Mouse (Mus musculus) midbrain, embryonic 12.5 days (tissue): ENCODE measurements around the gene Gm9508. TPM values are rescaled to one million over a fixed set of nuclear protein-coding genes. Genes with fewer than 3 reads are reported as not detected.
"Not testable (repeated sequence)": the region's sequence is repeated elsewhere in the genome, so short reads cannot be mapped to it uniquely, and the experiment has no call there.

Experiments used
- ATAC-seq: fragments of 200-750 bp; cut with Nextera tagmentation; 2 replicates; pipeline ENCODE4 v1.8.0; 2017; ENCODE audit warnings: low read depth, moderate TSS enrichment, moderate library complexity; ENCODE audit not compliant: low FRiP score
- H3K27ac ChIP-seq: fragments of 300-500 bp; sonication (generic); replicated peaks from 2 replicates; pipeline ENCODE4 v1.5.1; 2016; ENCODE audit warnings: mild to moderate bottlenecking
- H3K27me3 ChIP-seq: fragments of 300-500 bp; sonication (generic); 2 replicates; pipeline ENCODE4 v1.6.1; 2016; ENCODE audit warnings: mild to moderate bottlenecking
- H3K36me3 ChIP-seq: fragments of 300-500 bp; sonication (generic); 2 replicates; pipeline ENCODE4 v1.6.1; 2016
- H3K4me1 ChIP-seq: fragments of 300-500 bp; sonication (generic); 2 replicates; pipeline ENCODE4 v1.6.1; 2016
- H3K4me2 ChIP-seq: fragments of 300-500 bp; sonication (generic); replicated peaks from 2 replicates; pipeline ENCODE4 v1.6.1; 2016; ENCODE audit warnings: mild to moderate bottlenecking, moderate library complexity
- H3K4me3 ChIP-seq: fragments of 300-500 bp; sonication (generic); 2 replicates; pipeline ENCODE4 v1.5.1; 2016; ENCODE audit warnings: mild to moderate bottlenecking
- H3K9ac ChIP-seq: fragments of 300-500 bp; sonication (generic); replicated peaks from 2 replicates; pipeline ENCODE4 v1.6.1; 2016; ENCODE audit warnings: mild to moderate bottlenecking, moderate library complexity
- H3K9me3 ChIP-seq: fragments of 300-500 bp; sonication (generic); 2 replicates; pipeline ENCODE4 v1.6.1; 2016; ENCODE audit warnings: mild to moderate bottlenecking
- WGBS: fragments of 180-500 bp; shearing (Covaris S2); methylation state at CpG from one replicate; pipeline ENCODE4 v1.1.7; 2016; 5-methylcytosine and 5-hydroxymethylcytosine counted together
- polyA plus RNA-seq: library from polyadenylated mRNA; unstranded; fragments of >200 nt; fragmentation: Nextera tagmentation; extraction: Ambion mirVana; gene quantifications from 2 replicates; pipeline ENCODE4 v1.2.1, GENCODE M21; 2016

The Gm9508 gene
- polyA plus RNA-seq, 1 experiment from 2014 or later = not detected

DNA sequence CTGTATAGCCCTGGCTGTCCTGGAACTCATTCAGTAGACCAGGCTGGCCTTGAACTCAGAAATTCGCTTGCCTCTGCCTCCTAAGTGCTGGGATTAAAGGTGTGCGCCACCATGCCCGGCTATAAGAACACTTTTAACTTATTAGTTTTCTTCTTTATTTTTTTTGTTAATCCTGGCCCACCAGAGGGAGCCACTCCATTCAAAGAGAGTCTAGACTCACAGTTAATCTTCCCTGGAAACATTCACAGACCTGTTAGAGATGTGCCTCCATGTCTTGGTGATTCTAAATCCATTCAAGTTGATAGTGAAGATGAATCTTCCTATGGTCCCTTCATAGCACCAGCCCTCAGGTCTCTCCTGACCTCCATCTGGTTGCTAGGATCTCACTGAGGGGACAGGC, 12.8 kb upstream of the Gm9508 start:
- 76% methylated on average over 3 of the region's 3 CpGs for WGBS
- H3K4me2 ChIP-seq = no peak overlapping the region
- H3K4me1 ChIP-seq = no peaks in the 10 kb centered on the region
- no peaks in the 10 kb centered on the region for H3K27me3 ChIP-seq
- H3K9me3 ChIP-seq = no peaks in the 10 kb centered on the region
- H3K36me3 ChIP-seq = no peaks in the 10 kb centered on the region
- H3K9ac ChIP-seq = no peak overlapping the region
- H3K27ac ChIP-seq = no peak overlapping the region
- no peak overlapping the region for H3K4me3 ChIP-seq
- no peak for ATAC-seq

DNA sequence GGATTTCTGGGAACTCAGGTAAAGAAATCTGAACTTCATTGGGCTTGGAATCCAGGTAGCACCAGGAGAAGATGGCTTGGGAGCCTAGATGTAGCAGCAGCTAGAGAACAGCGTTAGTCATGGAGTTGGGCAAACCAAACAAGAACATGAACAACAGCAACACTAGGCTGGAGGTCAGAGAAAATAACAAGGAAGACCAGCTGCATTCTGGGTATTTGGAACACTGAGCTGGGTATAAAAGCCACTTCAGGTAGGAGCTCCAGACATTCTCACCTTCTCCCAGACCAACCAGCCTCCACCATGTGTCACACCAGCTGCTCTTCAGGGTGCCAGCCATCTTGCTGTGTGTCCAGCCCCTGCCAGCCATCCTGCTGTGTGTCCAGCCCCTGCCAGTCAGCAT, 9.3 kb upstream of the Gm9508 start, which contains the start of gene Gm10272:
Gene Gm10272 (plus strand): TSS at position 301 of the 400 bp plus-strand sequence.
- H3K4me2 ChIP-seq = no peak within 1 kb of the TSS
- ATAC-seq = no peak
- WGBS = 85% methylated on average over 1 of the region's 1 CpGs

DNA sequence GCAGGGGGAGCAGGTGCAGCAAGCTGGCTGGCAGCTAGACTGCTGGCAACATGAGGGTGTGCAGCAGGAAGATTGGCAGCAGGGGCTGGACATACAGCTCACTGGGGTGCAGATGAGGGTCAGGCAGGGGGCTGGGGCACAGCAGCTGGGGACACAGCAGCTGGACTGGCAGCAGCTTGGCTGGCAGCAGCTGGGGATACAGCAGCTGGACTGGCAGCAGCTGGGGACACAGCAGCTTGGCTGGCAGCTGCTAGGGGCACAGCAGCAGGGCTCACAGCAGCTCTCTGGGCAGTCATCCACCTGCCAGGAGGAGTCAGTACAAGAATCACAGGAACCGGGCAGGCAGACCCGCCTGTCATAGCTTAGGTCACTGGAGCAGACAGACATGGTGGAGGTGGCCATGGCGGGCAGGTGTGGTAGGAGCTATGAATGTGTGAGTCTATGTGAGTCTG, 6.7 kb downstream of the Gm9508 start, which contains the start of gene Gm19402:
Gene Gm19402 (minus strand): TSS at position 402 of the 452 bp plus-strand sequence.
- H3K36me3 ChIP-seq, H3K9ac ChIP-seq, ATAC-seq, H3K4me2 ChIP-seq, H3K4me3 ChIP-seq, H3K9me3 ChIP-seq: not testable (repeated sequence)
- 0 out of 2 replicates have a peak within 1 kb of the TSS, but pooled peaks have one; percentile 40 for H3K27ac ChIP-seq
- 66% methylated on average over 3 of the region's 3 CpGs for WGBS
- H3K4me1 ChIP-seq = peaks cover 17% of the 10 kb centered on the region
- peaks cover 37% of the 10 kb centered on the region for H3K27me3 ChIP-seq

More for the DNA sequence above, 9.3 kb upstream of the Gm9508 start, which contains the start of gene Gm10272:
- no peak within 1 kb of the TSS for H3K9ac ChIP-seq
- H3K9me3 ChIP-seq = peaks cover 7% of the 10 kb centered on the region; the same call in 1 of the 2 replicates
- H3K4me3 ChIP-seq = no peak within 1 kb of the TSS
- H3K36me3 ChIP-seq = no peaks in the 10 kb centered on the region
- no peaks in the 10 kb centered on the region for H3K4me1 ChIP-seq
- H3K27me3 ChIP-seq = no peaks in the 10 kb centered on the region
- H3K27ac ChIP-seq = no peak within 1 kb of the TSS

DNA sequence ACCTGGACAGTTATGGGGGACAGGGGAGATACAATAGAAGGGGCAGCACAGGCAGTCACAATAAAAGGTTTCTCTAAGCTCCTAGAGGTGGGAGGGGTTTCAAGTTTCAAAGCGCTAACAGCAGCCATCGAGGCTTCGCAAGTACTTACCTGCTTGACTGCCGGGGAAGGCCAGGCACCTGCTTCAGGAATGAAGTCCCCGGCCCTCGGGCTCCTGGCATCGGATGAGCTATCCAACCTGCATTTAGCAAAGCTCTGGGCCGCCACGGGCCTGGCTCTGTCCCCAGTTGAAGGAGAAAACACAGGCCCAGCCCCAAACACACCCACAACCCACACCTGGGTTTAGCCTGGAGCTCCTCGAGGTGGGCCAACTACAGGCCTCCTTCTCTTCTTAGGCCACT, 10.0 kb downstream of the Gm9508 start:
- H3K4me1 ChIP-seq = peaks cover 20% of the 10 kb centered on the region
- no peak for ATAC-seq
- 31% methylated on average over 10 of the region's 10 CpGs for WGBS
- H3K9ac ChIP-seq = no peak overlapping the region
- H3K4me3 ChIP-seq = no peak overlapping the region
- H3K9me3 ChIP-seq = no peaks in the 10 kb centered on the region
- H3K4me2 ChIP-seq = no peak overlapping the region
- H3K27ac ChIP-seq = no peak overlapping the region
- no peaks in the 10 kb centered on the region for H3K36me3 ChIP-seq
- peaks cover 46% of the 10 kb centered on the region for H3K27me3 ChIP-seq

DNA sequence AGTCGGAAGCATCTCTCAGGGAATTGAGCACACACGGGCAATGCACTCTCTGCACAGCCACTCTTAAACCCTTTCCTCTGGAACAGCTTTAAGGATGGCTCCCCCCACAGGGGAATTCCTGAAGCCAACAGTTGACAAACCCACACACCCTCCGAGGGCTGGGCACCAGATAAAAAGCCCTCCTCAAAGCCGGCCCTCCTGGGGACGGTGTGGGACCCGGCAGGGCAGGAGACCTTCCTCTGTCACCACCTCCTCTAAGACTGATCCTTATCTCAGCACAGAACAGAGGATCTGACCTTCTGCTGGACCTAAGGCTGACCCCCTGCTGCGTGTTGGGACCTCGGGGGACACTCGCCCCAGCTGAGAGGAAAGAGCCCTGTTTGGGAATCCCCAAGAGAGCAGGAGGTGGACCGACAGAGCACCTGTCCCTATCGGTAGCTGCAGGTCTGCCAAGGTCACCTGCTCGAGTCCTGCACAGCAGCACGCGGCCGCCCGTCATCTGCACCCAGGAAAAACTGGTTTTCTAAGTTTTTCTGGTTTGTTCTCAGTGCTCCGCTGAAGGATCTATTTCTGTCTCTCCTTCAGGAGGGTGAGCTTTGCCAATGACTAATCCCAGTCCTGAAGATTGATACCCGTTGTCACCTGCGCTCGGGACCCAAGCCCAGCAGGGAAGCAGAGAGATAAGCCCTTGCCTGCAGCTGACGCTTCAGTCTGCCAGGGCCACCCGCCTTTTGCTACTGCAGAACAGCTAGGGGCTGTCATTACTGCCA, 11.0 kb downstream of the Gm9508 start, which contains the start of gene Tspear:
Gene Tspear (plus strand): TSS at position 675 of the 770 bp plus-strand sequence.
- no peaks in the 10 kb centered on the region for H3K36me3 ChIP-seq
- ATAC-seq = no peak
- peaks cover 20% of the 10 kb centered on the region for H3K4me1 ChIP-seq

DNA sequence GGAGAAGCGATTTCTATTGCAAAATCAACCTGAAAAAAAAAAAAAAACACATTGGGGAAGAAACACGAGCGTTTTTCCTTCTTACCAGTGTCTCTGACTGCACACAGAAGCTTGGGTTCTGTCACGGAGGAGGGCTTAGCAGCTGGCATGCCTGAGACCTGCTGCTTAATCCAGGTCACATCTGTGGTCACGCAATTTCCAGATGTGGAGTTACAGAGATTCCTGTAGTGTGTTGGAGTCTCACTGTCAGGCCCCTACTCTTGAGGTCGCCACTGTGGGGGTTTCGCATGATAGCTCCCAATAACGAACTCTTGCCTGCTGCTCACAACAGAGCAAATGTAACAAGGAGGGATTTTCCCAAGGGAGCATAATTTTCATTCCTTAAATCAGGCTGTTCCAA, 12.9 kb downstream of the Gm9508 start:
- ATAC-seq = no peak
- H3K9me3 ChIP-seq = no peaks in the 10 kb centered on the region
- no peak overlapping the region for H3K4me2 ChIP-seq
- H3K9ac ChIP-seq = no peak overlapping the region
- no peak overlapping the region for H3K4me3 ChIP-seq
- no peaks in the 10 kb centered on the region for H3K36me3 ChIP-seq
- WGBS = 37% methylated on average over 8 of the region's 8 CpGs
- H3K4me1 ChIP-seq = peaks cover 12% of the 10 kb centered on the region; the same call in 1 of the 2 replicates
- H3K27ac ChIP-seq = no peak overlapping the region
- H3K27me3 ChIP-seq = peaks cover 51% of the 10 kb centered on the region

More for the DNA sequence above, 11.0 kb downstream of the Gm9508 start, which contains the start of gene Tspear:
- Histone ChIP-seq H3K27me3 (peaks cover 46% of the 10 kb centered on the region), H3K4me2 (no peak within 1 kb of the TSS), H3K4me3 (no peak within 1 kb of the TSS), H3K9me3 (no peaks in the 10 kb centered on the region), H3K27ac (no peak within 1 kb of the TSS), H3K9ac (no peak within 1 kb of the TSS)
- WGBS = 8% methylated on average over 20 of the region's 22 CpGs

DNA sequence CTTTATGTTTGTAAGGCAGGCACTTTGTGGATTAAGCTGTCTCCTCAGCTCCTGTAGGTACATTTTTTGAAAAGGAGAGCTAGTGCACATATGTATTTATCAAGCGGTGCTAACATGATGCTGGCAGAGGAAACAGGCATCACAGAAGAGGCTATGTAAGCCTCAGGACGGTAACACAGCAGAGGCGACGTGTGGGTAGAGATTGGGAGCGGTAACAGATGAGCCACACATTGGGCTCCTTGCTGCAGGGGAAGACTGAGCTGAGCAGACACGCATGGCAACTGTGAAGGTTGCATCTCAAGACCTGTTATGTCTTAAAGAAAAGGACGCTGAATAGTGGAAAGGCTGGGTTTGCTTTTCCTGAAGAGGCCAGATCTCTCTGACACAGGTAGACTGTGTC, 14.0 kb downstream of the Gm9508 start:
- no peak overlapping the region for H3K4me2 ChIP-seq
- H3K9me3 ChIP-seq = no peaks in the 10 kb centered on the region
- no peak for ATAC-seq
- peaks cover 51% of the 10 kb centered on the region for H3K27me3 ChIP-seq
- H3K36me3 ChIP-seq = no peaks in the 10 kb centered on the region
- H3K9ac ChIP-seq = no peak overlapping the region
- H3K27ac ChIP-seq = no peak overlapping the region
- WGBS = 81% methylated on average over 7 of the region's 7 CpGs
- H3K4me3 ChIP-seq = no peak overlapping the region
- peaks cover 15% of the 10 kb centered on the region for H3K4me1 ChIP-seq

DNA sequence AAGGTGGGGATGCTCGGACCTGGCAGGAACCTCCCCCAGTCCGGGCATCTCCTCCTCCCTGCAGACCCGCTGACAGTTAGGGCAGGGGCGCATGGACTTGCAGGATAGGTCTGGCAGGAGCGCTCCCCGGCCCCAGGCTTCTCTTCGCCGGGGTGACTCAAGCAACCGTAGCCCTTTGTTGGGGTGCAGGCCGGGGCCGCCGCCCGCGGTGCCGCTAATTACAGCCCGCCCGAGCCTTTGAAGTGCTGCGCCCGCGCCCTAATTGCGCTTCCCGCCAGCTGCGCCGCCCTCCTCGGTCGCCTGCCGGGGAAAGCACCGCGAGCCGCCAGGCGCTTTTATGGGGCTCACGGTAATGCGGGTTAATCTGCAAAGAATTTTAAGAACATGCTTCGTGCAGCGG, 19.5 kb downstream of the Gm9508 start:
- Histone ChIP-seq H3K36me3 (no peaks in the 10 kb centered on the region), H3K27ac (0 out of 2 replicates have a peak overlapping the region, but pooled peaks have one; percentile 39), H3K9me3 (no peaks in the 10 kb centered on the region), H3K4me1 (peaks cover 20% of the 10 kb centered on the region), H3K27me3 (peaks cover 41% of the 10 kb centered on the region), H3K4me3 (peak overlapping the region; percentile 29), H3K9ac (no peak overlapping the region), H3K4me2 (peak overlapping the region; percentile 60)
- peak; percentile 66 for ATAC-seq
- WGBS = under 1% methylated on average over 35 of the region's 35 CpGs

DNA sequence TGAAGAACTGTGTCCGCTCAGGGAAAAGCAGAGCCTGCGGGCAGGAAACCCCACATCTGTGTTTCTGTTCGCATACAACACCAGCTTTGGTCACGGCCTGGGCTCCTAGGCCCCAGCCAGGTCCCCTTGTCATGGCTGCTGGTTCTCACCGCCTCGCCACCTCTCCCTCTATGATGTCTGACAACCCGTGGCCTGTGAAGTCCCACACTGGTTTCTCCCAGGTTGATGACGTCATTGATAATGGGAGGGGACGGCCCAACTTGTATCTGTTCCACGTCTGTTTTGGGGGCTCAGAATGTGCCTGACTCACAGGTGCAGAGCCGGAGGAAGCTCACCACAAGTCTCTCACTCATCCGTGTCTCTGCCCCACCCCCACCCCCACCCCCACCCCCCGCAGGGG, 23.3 kb downstream of the Gm9508 start:
- Histone ChIP-seq H3K27ac (no peak overlapping the region), H3K4me2 (no peak overlapping the region), H3K27me3 (peaks cover 33% of the 10 kb centered on the region), H3K9me3 (no peaks in the 10 kb centered on the region), H3K4me3 (no peak overlapping the region), H3K36me3 (no peaks in the 10 kb centered on the region), H3K9ac (no peak overlapping the region), H3K4me1 (peaks cover 20% of the 10 kb centered on the region)
- WGBS = 59% methylated on average over 13 of the region's 13 CpGs
- ATAC-seq = no peak

DNA sequence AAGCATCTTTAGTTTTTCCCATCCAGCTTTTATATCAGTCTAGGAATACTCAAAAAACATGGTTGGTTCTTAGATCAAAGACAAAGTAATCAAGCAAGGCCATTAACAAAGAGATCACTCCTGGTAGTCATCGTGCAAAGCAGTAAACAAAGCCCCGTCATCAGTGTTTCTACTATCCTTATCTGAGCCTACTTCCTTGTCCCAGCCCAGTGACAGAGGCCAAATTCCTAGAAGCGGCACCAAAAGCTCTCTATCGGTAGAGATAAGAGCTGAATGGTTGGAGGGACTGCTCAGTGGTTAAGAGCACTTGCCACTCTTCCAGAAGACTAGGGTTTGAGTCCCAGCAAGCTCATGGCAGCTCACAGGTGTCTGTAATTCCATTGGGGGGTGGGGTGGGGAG, 25.5 kb downstream of the Gm9508 start:
- Histone ChIP-seq H3K9ac (no peak overlapping the region), H3K4me3 (no peak overlapping the region), H3K4me1 (0 out of 2 replicates have a peak, but pooled peaks cover 6% of the 10 kb centered on the region), H3K27me3 (peaks cover 11% of the 10 kb centered on the region), H3K9me3 (no peaks in the 10 kb centered on the region), H3K27ac (no peak overlapping the region), H3K36me3 (no peaks in the 10 kb centered on the region), H3K4me2 (no peak overlapping the region)
- ATAC-seq = no peak
- 91% methylated on average over 4 of the region's 4 CpGs for WGBS

DNA sequence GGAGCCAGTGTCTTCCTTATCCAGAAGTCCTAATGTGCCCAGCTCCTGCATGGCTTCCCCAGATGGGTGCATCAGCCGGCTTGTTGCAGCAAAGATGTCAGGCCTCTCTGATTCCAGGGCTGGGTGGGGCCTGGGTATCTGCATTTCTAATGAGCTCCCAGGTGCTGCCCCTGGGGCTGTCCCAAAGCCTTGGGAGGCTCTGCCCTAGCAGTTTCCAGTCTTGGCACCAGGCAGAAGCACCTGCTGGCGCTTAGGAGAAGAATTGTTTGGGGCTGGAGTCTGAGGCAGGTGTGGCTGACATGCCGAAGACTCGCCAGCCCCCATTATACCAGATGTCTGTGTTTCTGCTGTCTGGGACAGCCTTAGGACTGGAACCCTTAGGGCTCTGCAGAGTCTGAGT, 26.3 kb downstream of the Gm9508 start:
- no peak overlapping the region for H3K4me2 ChIP-seq
- peaks cover 3% of the 10 kb centered on the region for H3K27me3 ChIP-seq
- 0 out of 2 replicates have a peak, but pooled peaks cover 6% of the 10 kb centered on the region for H3K4me1 ChIP-seq
- no peak overlapping the region for H3K9ac ChIP-seq
- no peaks in the 10 kb centered on the region for H3K9me3 ChIP-seq
- 70% methylated on average over 4 of the region's 4 CpGs for WGBS
- no peak overlapping the region for H3K4me3 ChIP-seq
- H3K27ac ChIP-seq = no peak overlapping the region
- no peaks in the 10 kb centered on the region for H3K36me3 ChIP-seq
- no peak for ATAC-seq

DNA sequence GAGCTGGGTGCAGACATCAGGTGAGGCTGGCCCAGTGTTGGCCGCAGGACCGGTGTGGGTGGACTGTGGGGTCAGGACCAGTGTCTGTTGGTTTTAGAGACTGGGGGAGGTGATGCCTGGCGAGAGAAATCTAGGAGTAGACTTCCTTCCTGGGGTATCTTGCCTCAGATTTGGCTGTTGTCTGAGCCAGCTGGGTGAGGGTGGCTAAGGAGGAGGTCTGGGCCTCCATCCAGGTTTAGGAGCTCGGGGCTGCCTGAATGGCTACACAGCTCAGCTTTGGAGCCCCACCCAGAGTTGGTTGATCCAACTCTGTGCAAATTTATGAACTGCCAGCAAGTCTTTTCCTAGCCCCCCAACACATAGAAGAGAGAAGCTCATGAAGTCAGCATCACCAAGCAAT, 29.6 kb downstream of the Gm9508 start:
- ATAC-seq = no peak

More for the DNA sequence above, 29.6 kb downstream of the Gm9508 start:
- Histone ChIP-seq H3K36me3 (no peaks in the 10 kb centered on the region), H3K9me3 (no peaks in the 10 kb centered on the region), H3K4me1 (no peaks in the 10 kb centered on the region), H3K4me2 (no peak overlapping the region), H3K27me3 (no peaks in the 10 kb centered on the region), H3K27ac (no peak overlapping the region), H3K4me3 (no peak overlapping the region), H3K9ac (no peak overlapping the region)
- WGBS = 89% methylated on average over 4 of the region's 4 CpGs
